Mouse (Mus musculus): ENCODE measurements around the gene Phf10. TPM values are rescaled to one million over a fixed set of nuclear protein-coding genes. Genes with fewer than 3 reads are reported as not detected.
"Not testable (repeated sequence)": the region's sequence is repeated elsewhere in the genome, so short reads cannot be mapped to it uniquely, and the experiment has no call there.

Gene Phf10
- total RNA-seq (2022) = 10 to 100 TPM; 47.7 to 55.8 (median 50.2) TPM

DNA sequence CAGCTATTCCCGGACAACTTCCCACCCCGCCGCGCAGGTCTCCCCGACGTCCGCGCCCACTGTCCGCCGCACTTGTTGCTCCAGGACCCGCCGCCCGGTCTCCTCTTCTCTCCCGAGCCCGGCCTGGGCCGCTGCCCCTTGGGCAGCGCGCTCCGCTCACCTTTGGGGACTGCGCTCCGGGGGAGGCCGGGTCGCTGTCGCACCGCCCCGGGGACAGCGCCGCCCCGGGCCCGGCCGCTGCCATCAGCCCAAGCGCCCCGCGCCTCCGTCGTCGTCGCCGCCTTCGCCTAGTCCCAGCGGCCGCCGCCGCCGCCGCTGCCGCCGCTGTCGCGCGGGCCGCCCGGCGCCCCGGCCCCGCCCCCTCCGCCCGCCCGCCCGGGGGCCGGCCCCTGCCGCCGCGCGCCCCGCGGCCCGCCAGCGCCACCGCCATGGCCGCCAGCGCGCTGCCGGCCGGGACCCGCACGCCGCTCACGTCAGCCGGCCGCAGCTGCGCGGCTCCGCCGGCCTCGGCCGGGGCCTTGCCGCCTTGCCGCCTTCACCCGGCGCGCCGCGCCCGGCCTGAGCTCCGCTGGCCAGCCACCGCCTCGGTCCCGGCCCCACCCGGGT is at the start of gene Phf10:
Gene Phf10 (minus strand): TSS at position 323 of the 606 bp plus-strand sequence.
- not testable (repeated sequence) for DNase-seq

DNA sequence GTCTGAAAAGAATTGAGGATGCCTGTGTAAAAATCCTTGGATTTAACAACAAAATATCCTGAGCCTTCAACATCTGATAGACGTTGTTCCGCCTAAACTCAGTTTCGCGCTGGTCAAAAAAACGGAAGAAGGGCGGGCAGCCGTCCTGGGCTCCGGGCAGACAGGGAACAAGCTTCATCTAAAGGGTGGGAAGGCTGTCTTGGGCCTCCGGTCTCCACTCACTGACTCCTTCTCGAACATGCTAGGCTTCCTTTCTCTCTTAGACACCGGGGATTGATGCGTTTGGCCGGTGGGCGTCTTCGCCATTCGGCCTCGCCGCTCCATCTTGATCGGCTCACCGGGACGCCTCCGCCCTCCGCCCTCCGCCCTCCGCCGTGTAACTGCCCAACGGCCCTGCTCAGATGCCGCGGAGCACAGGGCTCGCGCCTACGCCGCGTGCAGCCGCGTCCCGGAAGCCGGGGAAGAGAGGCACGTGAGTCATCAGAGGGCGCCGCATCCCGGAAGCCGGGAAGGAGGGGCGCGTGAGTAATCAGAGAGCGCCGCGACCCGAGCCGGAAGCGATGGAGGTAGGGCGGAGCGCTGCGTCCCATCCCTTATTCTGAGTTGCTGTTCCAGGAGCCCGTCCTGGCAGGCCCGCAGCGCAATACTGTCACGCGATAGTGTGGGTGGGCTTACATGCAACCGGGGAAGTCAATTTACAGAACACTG is 48.8 kb upstream of the Phf10 start, which contains the start of gene Gm3435:
Gene Gm3435 (plus strand): TSS at position 471 of the 708 bp plus-strand sequence.
- not testable (repeated sequence) for DNase-seq

DNA sequence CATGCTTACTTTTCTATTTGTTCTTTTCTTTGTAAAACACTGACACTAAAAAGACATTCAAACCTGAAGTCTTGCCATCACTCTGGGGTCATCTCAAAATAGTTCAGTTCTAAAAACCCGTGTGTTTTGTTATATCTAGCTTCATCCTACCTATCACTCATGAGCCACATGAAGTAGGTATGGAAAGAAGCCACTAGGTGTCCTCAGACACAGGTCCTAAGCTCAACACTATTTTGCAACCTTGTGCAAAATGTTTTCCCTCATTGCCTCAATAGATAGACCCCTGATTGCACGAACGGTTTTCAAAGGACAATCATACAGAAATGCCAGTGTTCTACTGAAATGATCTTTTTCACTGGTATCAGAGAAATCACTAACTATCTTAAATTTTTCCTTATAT is 48.0 kb upstream of the Phf10 start:
- DNase-seq = not testable (repeated sequence)

DNA sequence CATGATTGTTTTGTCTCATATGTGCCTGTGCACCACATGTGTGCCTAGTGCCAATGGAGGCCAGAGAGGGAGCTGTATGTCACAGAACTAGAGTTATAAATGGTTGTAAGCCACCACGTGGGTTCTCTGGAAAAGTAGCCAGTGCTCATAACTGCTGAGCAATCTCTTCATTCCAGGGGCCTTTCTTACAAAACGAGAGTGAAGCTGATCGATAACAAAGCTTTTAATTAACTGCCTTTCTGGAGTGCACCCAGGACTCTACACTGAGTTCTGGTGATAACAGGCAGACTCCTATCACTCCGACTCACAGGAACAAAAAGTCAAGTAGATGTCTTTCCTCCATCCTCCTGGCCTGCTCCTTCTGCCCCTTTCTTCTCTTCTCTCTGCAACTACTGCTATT is 39.0 kb upstream of the Phf10 start:
- not testable (repeated sequence) for DNase-seq

DNA sequence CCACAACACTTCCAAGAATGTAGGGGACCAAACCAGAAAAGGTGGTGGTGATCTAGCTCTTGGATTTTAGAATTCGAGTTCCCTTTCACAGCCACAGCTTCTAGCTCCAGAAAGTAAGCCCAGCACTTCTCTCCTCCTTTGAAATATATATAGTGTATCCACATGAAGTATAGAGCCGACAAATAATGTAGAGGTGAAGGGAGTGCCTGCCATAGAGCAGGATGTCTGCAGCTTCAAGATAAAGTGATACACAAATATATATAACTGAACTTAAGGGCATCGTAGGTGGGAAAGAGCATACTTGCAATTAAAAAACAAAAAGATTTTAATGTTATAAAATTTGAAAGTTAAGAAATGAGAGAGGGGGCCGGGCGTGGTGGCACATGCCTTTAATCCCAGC is 33.1 kb upstream of the Phf10 start:
- not testable (repeated sequence) for DNase-seq

DNA sequence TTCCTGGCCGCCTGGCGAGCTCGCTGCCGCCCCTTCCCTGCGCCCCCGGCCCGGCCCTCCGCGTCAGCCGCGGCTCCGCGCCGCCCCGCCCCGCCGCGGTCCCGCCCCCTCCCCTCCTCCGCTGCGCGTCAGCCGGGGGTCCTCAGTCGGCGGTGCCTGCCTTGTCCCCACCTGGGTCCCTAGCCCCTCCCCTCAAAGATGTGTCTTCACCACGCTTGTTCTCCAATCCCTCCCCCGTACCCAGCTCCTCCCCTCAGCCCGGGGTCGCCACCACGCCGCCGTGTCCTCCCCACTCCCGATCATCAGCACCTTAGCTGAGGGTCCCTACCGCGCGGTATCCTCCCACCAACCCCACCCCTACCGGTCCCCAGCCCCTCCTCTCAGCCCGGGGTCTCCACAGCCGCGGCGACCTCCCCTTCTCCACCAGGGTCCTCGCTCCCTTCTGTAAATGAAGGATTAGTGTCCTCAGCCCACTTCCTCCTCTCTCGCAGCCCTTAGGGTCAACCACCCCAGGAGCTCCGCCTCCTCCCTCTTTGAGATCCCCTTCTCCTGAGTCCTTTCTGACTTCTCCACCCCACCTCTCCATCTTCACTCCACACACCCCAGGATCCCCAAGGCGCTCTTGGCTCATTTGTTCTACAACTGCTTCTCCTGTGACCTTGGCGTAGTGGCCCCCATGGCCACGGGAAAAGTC is 32.2 kb upstream of the Phf10 start:
- not testable (repeated sequence) for DNase-seq

DNA sequence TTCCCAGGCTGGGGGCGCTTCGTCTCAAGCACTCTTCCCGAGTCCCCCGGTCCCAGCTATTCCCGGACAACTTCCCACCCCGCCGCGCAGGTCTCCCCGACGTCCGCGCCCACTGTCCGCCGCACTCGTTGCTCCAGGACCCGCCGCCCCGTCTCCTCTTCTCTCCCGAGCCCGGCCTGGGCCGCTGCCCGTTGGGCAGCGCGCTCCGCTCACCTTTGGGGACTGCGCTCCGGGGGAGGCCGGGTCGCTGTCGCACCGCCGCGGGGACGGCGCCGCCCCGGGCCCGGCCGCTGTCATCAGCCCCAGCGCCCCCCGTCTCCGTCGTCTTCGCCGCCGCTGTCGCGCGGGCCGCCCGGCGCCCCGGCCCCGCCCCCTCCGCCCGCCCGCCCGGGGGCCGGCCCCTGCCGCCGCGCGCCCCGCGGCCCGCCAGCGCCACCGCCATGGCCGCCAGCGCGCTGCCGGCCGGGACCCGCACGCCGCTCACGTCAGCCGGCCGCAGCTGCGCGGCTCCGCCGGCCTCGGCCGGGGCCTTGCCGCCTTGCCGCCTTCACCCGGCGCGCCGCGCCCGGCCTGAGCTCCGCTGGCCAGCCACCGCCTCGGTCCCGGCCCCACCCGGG is 31.6 kb upstream of the Phf10 start:
- not testable (repeated sequence) for DNase-seq

DNA sequence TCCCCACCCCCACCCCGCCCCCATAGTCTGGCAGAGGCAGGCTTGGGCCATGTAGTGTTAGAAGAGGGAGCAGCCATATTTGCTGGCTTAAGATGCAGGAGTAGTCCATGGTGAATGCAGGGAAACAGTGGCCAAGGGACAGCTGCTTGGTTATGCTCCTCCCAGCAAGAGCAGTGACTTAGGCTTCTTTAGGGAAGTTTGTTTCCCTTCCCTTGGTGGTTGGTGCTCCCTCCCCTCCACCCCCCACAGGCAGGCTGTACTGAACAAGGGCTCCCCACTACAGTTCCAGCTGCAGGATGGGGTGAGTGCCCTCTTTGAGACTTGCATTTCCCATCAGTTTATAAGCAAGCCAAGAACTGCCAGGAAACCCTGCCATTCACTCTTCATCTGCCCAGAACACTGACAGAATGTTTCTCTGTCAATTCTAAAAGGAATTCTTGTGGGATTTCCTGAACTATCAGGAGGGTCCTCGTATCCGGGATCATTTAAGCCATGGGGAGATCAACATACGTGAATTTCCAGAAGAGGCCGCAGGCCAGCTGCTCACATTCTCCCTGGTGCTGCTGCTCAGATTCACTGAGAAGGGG is 29.1 kb upstream of the Phf10 start:
- not testable (repeated sequence) for DNase-seq

DNA sequence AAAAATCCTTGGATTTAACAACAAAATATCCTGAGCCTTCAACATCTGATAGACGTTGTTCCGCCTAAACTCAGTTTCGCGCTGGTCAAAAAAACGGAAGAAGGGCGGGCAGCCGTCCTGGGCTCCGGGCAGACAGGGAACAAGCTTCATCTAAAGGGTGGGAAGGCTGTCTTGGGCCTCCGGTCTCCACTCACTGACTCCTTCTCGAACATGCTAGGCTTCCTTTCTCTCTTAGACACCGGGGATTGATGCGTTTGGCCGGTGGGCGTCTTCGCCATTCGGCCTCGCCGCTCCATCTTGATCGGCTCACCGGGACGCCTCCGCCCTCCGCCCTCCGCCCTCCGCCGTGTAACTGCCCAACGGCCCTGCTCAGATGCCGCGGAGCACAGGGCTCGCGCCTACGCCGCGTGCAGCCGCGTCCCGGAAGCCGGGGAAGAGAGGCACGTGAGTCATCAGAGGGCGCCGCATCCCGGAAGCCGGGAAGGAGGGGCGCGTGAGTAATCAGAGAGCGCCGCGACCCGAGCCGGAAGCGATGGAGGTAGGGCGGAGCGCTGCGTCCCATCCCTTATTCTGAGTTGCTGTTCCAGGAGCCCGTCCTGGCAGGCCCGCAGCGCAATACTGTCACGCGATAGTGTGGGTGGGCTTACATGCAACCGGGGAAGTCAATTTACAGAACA is 17.4 kb upstream of the Phf10 start, which contains the start of the genes 9030025P20Rik and Gm3417:
Gene 9030025P20Rik (plus strand): TSS at position 107 of the 677 bp plus-strand sequence.
Gene Gm3417 (minus strand): TSS at position 429 of the 677 bp plus-strand sequence.
- DNase-seq = not testable (repeated sequence)

DNA sequence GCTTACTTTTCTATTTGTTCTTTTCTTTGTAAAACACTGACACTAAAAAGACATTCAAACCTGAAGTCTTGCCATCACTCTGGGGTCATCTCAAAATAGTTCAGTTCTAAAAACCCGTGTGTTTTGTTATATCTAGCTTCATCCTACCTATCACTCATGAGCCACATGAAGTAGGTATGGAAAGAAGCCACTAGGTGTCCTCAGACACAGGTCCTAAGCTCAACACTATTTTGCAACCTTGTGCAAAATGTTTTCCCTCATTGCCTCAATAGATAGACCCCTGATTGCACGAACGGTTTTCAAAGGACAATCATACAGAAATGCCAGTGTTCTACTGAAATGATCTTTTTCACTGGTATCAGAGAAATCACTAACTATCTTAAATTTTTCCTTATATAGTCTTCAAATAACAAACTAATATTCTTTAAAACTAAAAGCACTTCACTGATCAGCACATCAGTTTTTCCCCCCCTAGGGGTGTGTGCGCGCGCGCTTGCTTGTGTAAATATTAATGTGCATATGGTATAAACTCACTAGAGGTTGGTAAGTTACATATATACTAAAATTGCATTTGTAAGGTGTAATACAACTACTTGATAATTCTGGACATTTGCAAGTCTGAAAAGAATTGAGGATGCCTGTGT is 16.8 kb upstream of the Phf10 start:
- DNase-seq = not testable (repeated sequence)

DNA sequence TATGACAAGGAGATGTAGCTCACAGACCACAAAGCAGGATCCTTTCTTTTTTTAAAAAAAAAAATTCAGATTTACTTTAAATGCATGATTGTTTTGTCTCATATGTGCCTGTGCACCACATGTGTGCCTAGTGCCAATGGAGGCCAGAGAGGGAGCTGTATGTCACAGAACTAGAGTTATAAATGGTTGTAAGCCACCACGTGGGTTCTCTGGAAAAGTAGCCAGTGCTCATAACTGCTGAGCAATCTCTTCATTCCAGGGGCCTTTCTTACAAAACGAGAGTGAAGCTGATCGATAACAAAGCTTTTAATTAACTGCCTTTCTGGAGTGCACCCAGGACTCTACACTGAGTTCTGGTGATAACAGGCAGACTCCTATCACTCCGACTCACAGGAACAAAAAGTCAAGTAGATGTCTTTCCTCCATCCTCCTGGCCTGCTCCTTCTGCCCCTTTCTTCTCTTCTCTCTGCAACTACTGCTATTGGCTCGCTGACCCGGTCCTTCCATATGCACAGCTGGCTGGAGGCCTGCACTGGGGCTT is 7.4 kb upstream of the Phf10 start:
- not testable (repeated sequence) for DNase-seq

DNA sequence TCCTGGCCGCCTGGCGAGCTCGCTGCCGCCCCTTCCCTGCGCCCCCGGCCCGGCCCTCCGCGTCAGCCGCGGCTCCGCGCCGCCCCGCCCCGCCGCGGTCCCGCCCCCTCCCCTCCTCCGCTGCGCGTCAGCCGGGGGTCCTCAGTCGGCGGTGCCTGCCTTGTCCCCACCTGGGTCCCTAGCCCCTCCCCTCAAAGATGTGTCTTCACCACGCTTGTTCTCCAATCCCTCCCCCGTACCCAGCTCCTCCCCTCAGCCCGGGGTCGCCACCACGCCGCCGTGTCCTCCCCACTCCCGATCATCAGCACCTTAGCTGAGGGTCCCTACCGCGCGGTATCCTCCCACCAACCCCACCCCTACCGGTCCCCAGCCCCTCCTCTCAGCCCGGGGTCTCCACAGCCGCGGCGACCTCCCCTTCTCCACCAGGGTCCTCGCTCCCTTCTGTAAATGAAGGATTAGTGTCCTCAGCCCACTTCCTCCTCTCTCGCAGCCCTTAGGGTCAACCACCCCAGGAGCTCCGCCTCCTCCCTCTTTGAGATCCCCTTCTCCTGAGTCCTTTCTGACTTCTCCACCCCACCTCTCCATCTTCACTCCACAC is 583 bp upstream of the Phf10 start:
- not testable (repeated sequence) for DNase-seq

DNA sequence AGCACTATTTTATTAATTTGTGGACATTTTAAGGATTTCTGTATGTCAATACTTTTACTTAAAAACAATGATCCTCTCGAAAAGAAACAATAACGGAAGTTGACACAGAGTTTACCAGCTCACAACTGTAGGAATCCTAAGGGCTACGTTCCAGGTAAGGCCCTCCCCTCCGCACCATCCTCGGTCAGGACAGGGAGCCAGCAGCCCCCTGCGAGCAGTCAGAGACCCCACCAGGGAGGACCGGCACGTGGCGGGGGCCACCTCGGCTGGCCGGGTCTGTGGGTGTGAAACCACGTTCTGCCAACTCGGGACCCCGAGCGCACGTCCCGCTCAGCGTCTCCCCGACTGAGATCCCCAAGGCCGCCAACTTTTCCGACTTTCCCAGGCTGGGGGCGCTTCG is 553 bp downstream of the Phf10 start:
- peak; percentile 36 for DNase-seq

DNA sequence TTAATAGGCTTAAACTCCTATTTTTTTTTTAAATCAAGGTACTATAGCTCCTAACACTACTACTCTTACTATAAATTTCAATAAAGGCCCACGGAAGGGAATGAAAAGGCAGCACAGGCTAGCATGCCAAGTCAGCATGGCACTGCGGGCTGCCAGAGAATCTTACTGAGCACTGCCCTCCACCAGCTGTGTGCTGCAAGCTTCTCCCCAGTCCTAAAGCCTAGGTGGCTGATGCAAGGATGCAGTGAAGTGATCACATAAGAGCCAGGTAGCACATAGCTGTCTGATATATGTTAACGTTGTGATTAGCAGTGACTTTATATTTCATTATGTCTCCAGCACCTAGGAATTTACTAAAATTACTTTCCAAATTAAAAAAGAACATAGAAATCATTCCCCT is 1.1 kb downstream of the Phf10 start:
- no peak for DNase-seq

DNA sequence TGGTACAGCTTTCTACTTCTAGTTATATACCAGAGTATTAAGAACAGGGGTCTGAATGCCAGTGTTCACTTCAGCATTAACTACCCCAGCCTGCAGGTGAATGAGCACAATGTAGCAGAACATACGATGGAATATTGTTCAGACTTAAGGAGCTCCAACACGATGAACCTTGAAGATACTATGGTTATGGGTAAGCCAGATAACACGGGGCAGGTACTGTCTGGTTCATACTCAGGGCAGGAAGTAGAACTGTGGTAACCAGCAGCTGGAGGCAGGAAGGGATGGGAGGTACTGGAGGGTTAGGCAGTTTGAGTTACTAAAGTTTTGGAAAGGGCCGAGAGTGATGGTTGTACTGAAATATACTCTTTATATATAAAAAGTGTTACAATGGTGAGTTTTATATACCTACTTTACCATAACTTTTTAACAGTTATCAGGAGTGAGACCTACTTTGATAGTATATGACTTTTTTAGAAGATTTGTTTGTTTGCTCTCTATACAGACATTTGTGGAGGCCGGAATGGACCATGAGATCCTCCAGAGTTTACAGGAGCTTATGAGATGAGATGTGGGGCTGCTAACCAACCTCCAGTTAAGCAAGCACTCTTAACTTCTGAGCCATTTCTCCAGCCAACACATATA is 2.3 kb downstream of the Phf10 start:
- DNase-seq = no peak

DNA sequence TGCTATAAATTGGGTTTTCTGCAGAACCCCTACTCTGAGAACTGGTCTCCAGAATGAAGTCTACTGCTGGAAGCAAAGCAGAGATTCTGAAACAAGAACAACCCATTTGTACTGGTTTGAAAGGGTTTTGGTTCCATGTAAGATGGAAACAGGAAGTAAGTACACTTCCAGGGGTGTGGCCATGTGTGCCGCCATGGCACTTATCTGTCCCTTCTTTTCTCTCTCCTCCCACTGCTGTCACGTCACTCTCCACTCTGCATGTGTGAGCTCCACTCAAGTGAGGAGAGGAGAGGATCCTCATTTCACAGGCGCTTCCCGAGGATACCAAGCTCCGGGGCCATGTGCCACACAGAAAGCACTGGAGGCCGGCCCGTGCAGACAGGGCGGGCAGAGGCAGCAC is 7.6 kb downstream of the Phf10 start:
- DNase-seq = no peak

DNA sequence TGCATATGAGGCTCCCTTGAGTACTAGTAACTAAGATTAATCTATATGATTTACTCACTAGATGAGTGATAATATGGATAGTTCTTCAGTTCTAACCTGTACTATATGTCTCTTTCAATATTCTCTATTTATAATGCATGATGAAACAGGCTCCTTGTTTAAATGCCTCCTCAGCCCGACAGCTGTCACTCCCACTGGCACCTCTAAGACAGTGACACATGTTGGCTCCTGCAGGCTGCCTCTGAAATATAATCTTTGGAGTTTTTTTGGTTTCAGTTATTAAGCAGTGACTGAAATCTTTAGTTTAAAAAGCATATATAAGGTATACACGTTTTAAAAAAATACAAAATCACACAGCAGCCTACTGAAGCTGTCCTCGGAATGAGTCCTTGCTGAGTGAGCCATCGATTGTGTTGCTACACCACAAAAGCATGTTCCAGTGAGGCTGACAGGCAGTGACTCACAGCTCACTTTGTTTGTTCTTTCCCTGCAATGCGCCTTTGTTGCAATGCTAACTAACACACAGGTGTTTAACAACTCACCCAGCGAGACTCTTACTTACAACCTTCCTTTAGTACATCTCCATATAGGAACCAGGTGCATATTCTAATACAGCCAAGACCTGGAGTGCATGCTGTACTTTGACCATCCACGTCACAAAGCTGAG is 11.8 kb downstream of the Phf10 start:
- peak; percentile 31 for DNase-seq

DNA sequence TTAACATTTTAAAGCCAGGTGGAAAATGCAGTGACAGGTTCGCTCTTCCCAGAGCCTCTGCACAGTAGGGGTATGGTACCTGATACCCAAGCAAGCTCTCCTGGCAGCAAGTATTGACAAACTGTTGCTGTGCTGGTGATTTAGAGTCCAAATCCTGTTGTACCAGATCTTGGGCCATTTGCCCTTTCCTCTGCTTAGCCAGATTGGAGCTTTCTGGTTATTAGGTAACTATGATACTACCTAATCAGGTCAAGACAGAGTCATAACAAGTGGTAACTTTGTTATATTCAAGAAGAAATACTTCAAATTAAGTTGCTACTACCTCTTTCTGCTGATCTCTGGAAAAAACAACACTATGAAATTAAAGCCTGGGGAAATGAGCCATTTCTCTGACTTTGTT is 16.5 kb downstream of the Phf10 start:
- no peak for DNase-seq

DNA sequence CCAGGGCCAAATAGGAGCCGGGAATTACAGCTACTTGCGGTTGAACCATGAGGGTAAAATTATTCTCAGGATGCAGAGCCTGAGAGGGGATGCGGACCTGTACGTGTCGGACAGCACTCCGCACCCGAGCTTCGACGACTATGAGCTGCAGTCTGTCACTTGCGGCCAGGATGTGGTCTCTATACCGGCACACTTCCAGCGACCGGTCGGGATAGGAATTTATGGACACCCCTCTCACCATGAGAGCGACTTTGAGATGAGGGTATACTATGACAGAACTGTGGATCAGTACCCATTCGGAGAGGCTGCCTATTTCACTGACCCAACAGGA is 17.4 kb downstream of the Phf10 start:
- no peak for DNase-seq

Measured in adrenal gland, adult 8-10 months (tissue).